Mouse (Mus musculus): Measurements from ENCODE around the gene Tubgcp4.

DNA sequence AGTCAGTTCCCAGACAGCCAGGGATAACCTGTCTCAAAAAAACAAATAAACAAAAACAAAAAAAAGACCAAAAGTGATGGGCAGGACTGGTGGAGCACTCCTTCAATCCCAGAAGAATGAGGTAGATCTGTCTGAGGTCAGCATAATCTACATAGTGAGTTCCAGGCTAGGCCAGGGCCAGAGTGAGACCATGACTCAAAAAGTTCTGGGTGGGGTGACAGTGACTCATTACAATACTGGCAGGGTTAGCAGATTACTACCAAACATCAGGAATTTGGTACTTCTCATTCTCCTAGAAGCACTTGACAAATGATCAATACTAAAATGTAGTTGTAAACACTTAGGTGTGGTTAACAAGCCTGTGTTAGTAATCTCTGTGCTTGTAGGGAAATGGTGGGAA, 49.5 kb downstream of the Tubgcp4 start:
- no peak for TF ChIP-seq CTCF (IDR thresholded peaks at IDR 0.05; ENCODE audit: control insufficient read depth, insufficient read depth, low read length)
- TF ChIP-seq POLR2A (IDR thresholded peaks at IDR 0.05; ENCODE audit: borderline replicate concordance, control insufficient read depth, low read depth, low read length) = no peak

Data from bone marrow, adult 2 months (tissue).